Mouse (Mus musculus) adrenal gland (tissue): Measurements from ENCODE around the gene S1pr2.
"Not testable (repeated sequence)": the region's sequence is repeated elsewhere in the genome, so short reads cannot be mapped to it uniquely, and the experiment has no call there.

Experiments used
- intact Hi-C: fragments of 180-260 bp; cut with DNase I; formaldehyde crosslinking; loops from one replicate; pipeline ENCODE4 v1.15.1; 2025
- long read RNA-seq, 2 experiments: library from polyadenylated mRNA; unstranded; transcript quantifications; one replicate each; pipeline ENCODE4 v2.0.0; 2020; ENCODE audit warnings: borderline replicate concordance in 1 of 2; ENCODE audit not compliant: insufficient replicate concordance in 1 of 2

The S1pr2 gene
- long read RNA-seq, experiment 1, full-length matches to known transcripts: 9 of 11 reads
- long read RNA-seq, experiment 1, partial matches to known transcripts: 0 of 11 reads
- long read RNA-seq, experiment 1, other reads (novel, unspliced or antisense): 2 of 11 reads
- long read RNA-seq, experiment 2, full-length matches to known transcripts: 26 of 36 reads
- long read RNA-seq, experiment 2, partial matches to known transcripts: 0 of 36 reads
- long read RNA-seq, experiment 2, other reads (novel, unspliced or antisense): 10 of 36 reads

- intact Hi-C loops: loop anchor here (5.0 kb wide), 1 partner anchor 34 kb away; no protein-coding TSS in a partner anchor
These were observed at the start of gene S1pr2 for GRCm38 (mm10) chr9:20976216-20976960. TSS of gene S1pr2 (minus strand) at chr9:20976781.

DNA sequence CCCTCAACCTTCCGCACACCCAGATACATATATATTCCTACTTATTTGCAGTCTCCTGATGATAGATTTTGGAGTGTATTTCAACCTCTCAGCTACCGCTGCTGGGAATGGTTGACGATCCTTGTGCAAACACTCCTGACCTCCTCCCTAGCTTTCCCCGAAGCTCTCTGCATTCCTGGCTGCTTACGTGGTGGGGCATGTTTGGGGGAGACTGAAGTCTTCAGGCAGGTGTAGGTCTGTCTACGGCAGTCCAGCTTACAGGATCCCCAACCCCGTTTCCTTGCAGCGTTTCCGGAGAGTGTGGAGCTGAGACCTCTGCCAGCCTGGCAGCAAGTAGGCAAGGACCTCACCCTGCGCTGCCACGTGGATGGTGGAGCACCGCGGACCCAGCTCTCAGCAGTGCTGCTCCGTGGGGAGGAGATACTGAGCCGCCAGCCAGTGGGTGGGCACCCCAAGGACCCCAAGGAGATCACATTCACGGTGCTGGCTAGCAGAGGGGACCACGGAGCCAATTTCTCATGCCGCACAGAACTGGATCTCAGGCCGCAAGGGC is 48.8 kb upstream of the S1pr2 start:
- intact Hi-C loops: no loop called here

DNA sequence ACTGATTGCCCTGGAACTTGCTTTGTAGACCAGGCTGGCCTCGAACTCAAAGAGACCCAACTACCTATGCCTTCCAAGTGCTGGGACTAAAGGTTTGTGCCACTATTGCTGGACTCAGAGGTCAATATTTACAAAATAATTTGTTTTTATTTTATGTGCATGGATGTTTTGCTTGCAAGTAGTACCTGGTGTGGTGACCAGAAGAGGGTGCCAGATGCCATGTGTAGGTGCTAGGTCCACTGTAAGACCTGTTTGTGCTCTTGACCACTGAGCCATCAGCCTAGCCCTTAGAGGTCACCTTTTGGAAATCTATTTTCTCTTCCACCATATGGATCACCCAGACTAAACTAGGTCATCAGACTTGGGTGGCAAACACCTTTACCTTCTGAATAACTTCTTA is 46.1 kb upstream of the S1pr2 start:
- intact Hi-C loops: no loop called here

DNA sequence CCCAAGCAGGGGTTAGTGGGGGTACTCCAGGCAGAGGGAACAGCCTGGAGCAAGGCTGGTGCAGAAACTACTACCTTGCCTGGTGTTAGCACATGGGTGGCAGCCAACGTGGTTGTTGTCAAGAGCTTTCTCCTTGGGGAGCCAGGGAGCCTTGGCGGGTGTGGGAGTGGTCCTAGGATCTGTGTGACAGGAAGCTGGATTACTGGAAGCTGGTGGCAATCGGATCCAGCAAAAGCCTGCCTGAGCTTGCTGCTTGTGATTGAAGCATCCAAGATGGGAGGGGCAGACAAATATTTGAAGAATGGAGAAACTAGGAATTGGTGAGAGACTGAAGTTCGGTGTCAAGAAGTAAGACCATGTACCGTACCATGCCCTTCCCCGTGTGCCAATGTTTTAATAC is 45.7 kb upstream of the S1pr2 start:
- intact Hi-C loops: no loop called here

DNA sequence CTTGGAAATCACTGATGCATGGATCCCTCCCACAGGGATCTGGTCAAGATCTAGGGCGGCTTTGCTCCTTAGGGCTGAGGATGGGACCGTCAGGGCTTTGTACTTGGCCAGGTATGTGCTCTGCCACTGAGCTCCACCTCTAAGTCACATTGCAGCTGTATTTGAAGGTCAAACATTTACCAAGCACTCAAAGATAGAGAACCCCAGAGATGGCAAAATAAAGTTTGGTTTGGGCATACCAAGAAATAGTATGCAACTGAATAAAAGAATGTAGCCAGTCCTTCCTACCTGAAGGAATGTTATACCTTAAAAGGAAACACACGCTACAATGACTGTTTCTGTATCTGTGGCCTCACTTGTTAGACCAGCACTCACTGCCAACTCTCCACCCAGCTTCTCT is 44.8 kb upstream of the S1pr2 start:
- intact Hi-C loops: no loop called here

DNA sequence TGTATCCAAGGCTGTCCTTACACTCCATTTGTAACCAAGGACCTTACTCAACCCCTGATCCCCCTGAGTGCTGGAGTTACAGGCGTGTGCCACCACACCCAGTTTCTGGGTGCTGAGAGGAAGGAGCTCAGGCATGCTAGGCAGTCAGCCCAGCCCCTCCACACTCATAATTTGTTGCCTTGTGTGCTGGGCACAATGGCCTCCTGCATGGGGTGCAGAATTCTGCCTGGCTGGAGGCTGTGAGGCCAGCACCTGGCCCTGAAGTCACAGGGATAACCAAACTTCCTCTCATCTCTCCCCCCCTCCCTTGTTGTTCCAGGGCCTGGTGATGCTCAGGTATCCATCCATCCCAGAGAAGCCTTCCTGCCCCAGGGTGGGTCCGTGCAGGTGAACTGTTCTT is 42.0 kb upstream of the S1pr2 start:
- intact Hi-C loops: no loop called here

DNA sequence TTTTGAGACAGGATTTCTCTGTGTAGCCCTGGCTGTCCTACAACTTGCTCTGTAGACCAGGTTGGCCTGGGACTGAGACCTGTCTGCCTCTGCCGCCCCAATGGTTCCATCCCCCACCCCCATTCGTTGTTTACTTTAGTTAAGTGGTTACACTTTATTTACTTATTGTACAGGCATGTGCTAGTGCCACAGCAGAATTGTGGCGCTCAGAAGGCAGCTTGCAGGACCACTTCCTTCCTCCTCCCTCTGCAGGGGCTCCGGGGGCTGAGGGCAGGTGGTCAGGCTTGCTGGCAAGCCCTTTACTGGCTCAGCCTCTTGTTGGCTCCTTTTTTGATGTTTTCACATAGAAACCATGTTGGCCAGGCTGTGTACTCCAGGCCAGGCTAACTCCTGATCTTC is 40.6 kb upstream of the S1pr2 start:
- intact Hi-C loops: no loop called here

GRCm38 (mm10) chr9:21016331-21017176 is 40.0 kb upstream of the S1pr2 start:
- intact Hi-C loops: no loop called here

DNA sequence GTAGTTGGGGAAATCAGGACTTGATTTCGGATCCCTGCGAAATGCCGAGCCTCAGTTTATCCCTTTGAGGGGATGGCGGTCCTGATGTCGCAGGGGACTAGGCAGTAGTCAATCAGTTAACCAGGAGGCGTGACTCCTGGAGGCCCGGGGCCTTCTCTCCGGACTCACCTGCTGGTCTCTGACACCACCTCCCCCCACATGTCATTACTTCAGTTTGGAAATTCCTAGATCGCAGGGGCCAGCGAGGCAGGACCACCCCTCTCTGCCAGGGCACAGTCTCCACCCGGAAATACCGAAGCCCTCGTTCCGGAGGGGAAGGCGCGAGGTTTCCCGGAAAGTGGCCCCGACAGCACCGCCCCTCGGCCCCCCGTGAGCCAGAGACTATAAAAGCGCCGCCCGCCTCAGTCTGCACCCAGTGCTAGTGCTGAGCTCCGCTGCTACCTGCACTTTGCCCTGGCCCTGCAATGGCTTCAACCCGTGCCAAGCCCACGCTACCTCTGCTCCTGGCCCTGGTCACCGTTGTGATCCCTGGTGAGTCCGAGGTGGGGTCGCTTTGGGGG is 39.1 kb upstream of the S1pr2 start, which contains the start of gene Icam1:
Gene Icam1 (plus strand): TSS at position 415 of the 560 bp plus-strand sequence.
- intact Hi-C loops: no loop called here

- intact Hi-C loops: no loop called here
These were observed 38.4 kb upstream of the S1pr2 start for GRCm38 (mm10) chr9:21014691-21015570.

DNA sequence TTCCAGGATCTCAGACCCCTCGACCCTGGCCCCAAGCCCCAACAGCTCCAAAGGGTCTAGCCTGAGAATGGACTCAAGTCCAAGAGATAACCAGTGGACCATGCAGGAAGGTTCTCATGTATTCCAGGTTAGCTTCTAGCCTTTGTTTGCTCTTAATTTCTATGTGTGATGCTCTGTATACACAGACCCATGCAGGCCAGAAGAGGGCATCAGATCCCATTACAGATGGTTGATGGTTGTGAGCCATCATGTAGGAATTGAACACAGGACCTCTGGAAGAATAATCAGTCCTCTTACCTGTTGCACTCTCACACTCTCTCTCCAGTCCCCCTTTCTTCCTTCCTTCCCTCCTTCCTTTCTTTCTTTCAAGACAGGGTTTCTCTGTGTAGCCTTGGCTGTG is 35.8 kb upstream of the S1pr2 start:
- intact Hi-C loops: no loop called here

GRCm38 (mm10) chr9:21011846-21012312 is 35.3 kb upstream of the S1pr2 start:
- intact Hi-C loops: no loop called here

- intact Hi-C loops: not testable (repeated sequence)
These were observed 34.5 kb upstream of the S1pr2 start for GRCm38 (mm10) chr9:21010939-21011541.

DNA sequence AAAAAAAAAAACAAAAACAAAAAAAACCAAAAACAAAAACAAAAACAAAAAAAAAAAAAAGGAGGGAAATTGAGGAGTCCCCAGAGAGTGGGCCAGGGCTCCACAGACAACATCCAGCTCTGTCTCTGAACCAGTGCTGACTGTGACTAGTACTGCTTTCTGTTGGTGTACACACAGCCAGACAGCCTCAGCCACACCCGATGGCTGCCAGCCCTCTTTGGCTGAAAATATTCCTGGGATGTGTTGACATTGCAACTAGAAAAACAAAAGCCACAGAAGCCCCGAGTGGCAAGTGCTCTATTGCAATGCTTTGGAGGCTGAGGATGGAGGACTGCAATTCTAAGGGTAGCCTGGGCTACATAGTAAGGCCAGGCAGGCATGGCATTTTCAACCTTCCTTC is 33.8 kb upstream of the S1pr2 start:
- intact Hi-C loops: no loop called here

DNA sequence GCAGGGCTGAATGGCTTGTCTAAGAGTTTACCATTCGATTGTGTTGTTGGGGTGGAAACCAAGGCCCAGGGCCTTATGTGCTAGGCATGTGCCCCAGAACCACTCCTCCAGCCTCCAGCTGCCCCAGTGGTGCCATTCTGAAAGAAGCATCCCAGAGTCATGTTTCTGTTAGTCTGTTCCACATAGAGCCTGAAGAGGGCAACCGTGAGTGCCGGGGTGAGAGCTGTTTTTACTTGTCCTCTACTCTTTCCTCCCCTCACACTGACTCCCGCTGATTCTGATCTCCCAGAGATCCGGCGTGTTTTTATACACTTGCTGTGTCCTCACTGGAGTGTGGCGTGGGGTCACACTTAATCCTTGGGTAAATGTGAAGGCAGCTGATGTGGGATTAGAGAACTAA is 31.4 kb upstream of the S1pr2 start:
- intact Hi-C loops: no loop called here

DNA sequence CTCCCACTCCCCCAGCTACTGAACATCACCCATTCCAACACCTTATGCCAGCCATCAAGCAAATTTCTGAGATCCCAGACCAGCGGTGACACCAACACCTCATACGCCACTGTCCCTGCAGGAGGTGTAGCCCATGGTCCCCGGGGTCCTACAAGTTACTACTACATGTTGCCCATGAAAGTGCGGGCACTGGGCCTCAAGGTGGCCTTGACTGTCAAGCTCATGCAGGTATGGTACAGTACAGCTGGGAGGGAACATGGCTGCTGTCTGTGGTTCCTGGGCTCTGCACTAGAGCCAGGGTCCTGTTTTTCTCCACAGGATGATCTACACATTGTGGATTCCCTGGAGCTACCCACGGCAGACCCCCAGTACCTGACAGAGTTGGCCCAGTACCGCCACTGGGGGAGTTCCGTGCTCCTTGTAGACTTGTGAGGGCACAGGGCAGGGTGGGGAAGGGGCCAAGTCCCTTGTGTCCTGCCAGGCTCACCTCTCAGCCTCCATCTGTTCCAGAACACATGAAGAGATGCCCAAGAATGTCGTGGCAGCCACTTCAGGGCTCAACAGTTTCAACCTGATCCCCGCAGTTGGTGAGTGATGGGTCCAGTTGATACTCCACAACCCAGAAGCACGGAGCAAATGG is 30.9 kb upstream of the S1pr2 start:
- intact Hi-C loops: no loop called here

GRCm38 (mm10) chr9:21002627-21003551 is 26.3 kb upstream of the S1pr2 start, which contains the start of gene Mrpl4:
TSS of gene Mrpl4 (plus strand) at chr9:21002738.
- intact Hi-C loops: no loop called here

- intact Hi-C loops: no loop called here
These were observed 25.7 kb upstream of the S1pr2 start for GRCm38 (mm10) chr9:21002270-21002626.
